Mouse (Mus musculus) stomach, embryonic 16.5 days (tissue): ENCODE results near the gene Abca17. TPM values are rescaled to one million over a fixed set of nuclear protein-coding genes. Genes with fewer than 3 reads are reported as not detected.

Source experiments
- ATAC-seq: fragments of 200-750 bp; cut with Nextera tagmentation; 2 replicates; pipeline ENCODE4 v1.8.0; 2017; ENCODE audit warnings: moderate number of reproducible peaks, moderate TSS enrichment; ENCODE audit not compliant: insufficient read depth, low FRiP score
- H3K27ac ChIP-seq: fragments of 300-500 bp; sonication (generic); 2 replicates; pipeline ENCODE4 v1.5.1; 2014; ENCODE audit warnings: low read length
- H3K27me3 ChIP-seq: fragments of 300-500 bp; sonication (generic); 2 replicates; pipeline ENCODE4 v1.6.1; 2014; ENCODE audit warnings: low read length, control low read depth, mixed read lengths; ENCODE audit not compliant: control insufficient read depth, insufficient read depth
- H3K36me3 ChIP-seq: fragments of 300-500 bp; sonication (generic); 2 replicates; pipeline ENCODE4 v1.6.1; 2014; ENCODE audit warnings: low read length; ENCODE audit not compliant: control insufficient read depth, insufficient read depth
- H3K4me1 ChIP-seq: fragments of 300-500 bp; sonication (generic); 2 replicates; pipeline ENCODE4 v1.6.1; 2014; ENCODE audit warnings: low read length, control low read depth, mixed read lengths; ENCODE audit not compliant: control insufficient read depth, insufficient read depth
- H3K4me2 ChIP-seq: fragments of 300-500 bp; sonication (generic); 2 replicates; pipeline ENCODE4 v1.6.1; 2014; ENCODE audit warnings: low read depth, low read length, mixed read lengths
- H3K4me3 ChIP-seq: fragments of 300-500 bp; sonication (generic); replicated peaks from 2 replicates; pipeline ENCODE4 v1.5.1; 2014; ENCODE audit warnings: mild to moderate bottlenecking, low read length
- H3K9ac ChIP-seq: fragments of 300-500 bp; sonication (generic); 2 replicates; pipeline ENCODE4 v1.6.1; 2014; ENCODE audit warnings: low read length
- H3K9me3 ChIP-seq: fragments of 300-500 bp; sonication (generic); replicated peaks from 2 replicates; pipeline ENCODE4 v1.6.1; 2016; ENCODE audit warnings: low read length, control low read depth; ENCODE audit not compliant: control insufficient read depth
- WGBS: fragments of 180-500 bp; shearing (Covaris S2); extraction: QIAGEN DNeasy Blood & Tissue Kit; methylation state at CpG from one replicate; pipeline ENCODE4 v1.1.7; 2014; 5-methylcytosine and 5-hydroxymethylcytosine counted together
- polyA plus RNA-seq: library from polyadenylated mRNA; unstranded; fragments of >200 nt; fragmentation: Nextera tagmentation; extraction: Ambion mirVana; gene quantifications from 2 replicates; pipeline ENCODE4 v1.2.1, GENCODE M21; 2015

The Abca17 gene
- polyA plus RNA-seq, 1 experiment from 2014 or later: not detected

DNA sequence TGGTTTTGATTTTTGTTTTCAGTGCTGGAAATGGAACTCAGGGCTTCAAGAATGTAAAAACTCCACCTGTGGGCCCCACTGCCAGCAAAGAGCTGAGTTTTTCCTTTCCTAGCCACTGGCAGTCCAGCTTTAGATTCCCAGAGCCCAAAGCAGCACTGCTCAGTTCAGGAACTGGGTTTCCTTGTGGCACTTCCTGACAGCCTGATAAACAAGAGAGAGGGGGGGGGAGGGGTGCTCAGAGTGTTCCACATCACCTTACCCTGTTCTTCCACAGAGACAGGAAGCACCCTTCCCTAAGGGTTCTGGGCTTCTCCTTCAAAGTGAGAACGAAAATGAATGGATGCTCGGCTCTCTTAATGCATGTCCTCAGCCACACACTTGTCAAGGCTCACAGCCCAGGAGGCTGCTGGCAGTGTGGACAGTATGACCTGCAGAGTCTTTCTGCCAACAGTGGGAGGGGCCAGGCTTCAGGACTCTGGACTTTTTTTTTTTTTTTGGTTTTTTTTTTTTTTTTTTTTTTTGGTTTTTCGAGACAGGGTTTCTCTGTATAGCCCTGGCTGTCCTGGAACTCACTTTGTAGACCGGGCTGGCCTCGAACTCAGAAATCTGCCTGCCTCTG, 24.3 kb upstream of the Abca17 start:
- no peak overlapping the region for H3K4me3 ChIP-seq
- no peaks in the 10 kb centered on the region for H3K4me1 ChIP-seq
- ATAC-seq: no peak
- H3K4me2 ChIP-seq: no peak overlapping the region
- no peak overlapping the region for H3K9ac ChIP-seq
- H3K27ac ChIP-seq: no peak overlapping the region
- H3K27me3 ChIP-seq: no peaks in the 10 kb centered on the region
- 74% methylated on average over 4 of the region's 5 CpGs for WGBS
- H3K9me3 ChIP-seq: no peaks in the 10 kb centered on the region
- H3K36me3 ChIP-seq: no peaks in the 10 kb centered on the region

DNA sequence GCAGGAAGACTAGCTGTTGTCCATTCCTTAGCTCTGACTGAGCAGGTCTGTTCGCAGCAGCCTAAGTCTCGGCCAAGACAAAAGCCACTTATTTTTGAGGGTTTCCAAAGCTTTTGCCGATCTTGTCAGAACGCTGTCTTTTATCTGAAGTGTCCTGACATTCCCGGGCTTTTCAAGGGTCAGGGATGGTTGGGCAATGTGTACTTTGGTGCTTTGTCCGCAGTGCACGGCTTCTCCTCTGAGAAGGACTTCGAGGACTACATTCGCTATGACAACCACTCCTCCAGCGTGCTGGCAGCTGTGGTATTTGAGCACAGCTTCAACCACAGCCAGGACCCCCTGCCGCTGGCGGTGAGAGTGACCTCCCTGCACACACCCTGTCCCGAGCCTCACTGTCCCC, 15.0 kb upstream of the Abca17 start:
- Histone ChIP-seq H3K36me3 (no peaks in the 10 kb centered on the region), H3K9me3 (no peaks in the 10 kb centered on the region), H3K9ac (no peak overlapping the region), H3K27me3 (no peaks in the 10 kb centered on the region), H3K27ac (no peak overlapping the region), H3K4me1 (no peaks in the 10 kb centered on the region), H3K4me2 (no peak overlapping the region), H3K4me3 (no peak overlapping the region)
- no peak for ATAC-seq
- WGBS: 56% methylated on average over 13 of the region's 13 CpGs

- Histone ChIP-seq H3K27ac (no peak overlapping the region), H3K27me3 (no peaks in the 10 kb centered on the region), H3K9me3 (no peaks in the 10 kb centered on the region), H3K36me3 (no peaks in the 10 kb centered on the region), H3K9ac (no peak overlapping the region), H3K4me1 (peaks cover 7% of the 10 kb centered on the region), H3K4me2 (no peak overlapping the region), H3K4me3 (no peak overlapping the region)
- ATAC-seq: no peak
- WGBS: 83% methylated on average over 9 of the region's 9 CpGs
These were observed 13.6 kb upstream of the Abca17 start for GRCm38 (mm10) chr17:24364461-24364860.

GRCm38 (mm10) chr17:24362527-24362926, 11.7 kb upstream of the Abca17 start:
- H3K4me1 ChIP-seq: peaks cover 10% of the 10 kb centered on the region
- H3K27me3 ChIP-seq: no peaks in the 10 kb centered on the region
- WGBS: 58% methylated on average over 9 of the region's 9 CpGs
- no peak overlapping the region for H3K27ac ChIP-seq
- no peak overlapping the region for H3K4me3 ChIP-seq
- H3K4me2 ChIP-seq: no peak overlapping the region
- no peak overlapping the region for H3K9ac ChIP-seq
- H3K36me3 ChIP-seq: no peaks in the 10 kb centered on the region
- ATAC-seq: peak; percentile 52; the same call in 1 of the 2 replicates
- H3K9me3 ChIP-seq: no peaks in the 10 kb centered on the region

GRCm38 (mm10) chr17:24361291-24361690, 10.4 kb upstream of the Abca17 start:
- Histone ChIP-seq H3K27ac (no peak overlapping the region), H3K27me3 (no peaks in the 10 kb centered on the region), H3K4me3 (no peak overlapping the region), H3K4me1 (peaks cover 10% of the 10 kb centered on the region), H3K9me3 (no peaks in the 10 kb centered on the region), H3K4me2 (no peak overlapping the region), H3K9ac (no peak overlapping the region), H3K36me3 (no peaks in the 10 kb centered on the region)
- ATAC-seq: no peak
- WGBS: 66% methylated on average over 5 of the region's 5 CpGs

DNA sequence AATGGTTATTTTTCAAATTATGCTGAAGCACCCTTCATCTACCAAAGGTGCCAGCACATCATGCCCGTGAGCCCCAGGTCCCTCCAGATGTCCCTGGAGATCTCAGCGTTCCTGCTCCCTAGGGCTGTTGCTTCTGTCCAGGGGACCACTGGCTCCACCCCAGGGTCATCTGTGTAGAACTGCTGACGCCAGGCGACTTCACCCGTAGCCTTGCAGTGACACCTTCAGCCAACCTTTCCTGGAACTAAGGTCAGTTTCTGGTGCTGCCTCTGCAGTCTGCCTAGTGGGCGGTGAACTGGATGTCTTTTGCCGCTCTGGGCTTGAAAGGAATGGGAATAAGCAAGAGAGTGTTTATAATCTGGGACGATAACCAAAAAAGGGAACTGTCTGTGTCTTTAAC, 10.0 kb upstream of the Abca17 start:
- no peak overlapping the region for H3K9ac ChIP-seq
- H3K9me3 ChIP-seq: no peaks in the 10 kb centered on the region
- no peaks in the 10 kb centered on the region for H3K27me3 ChIP-seq
- H3K36me3 ChIP-seq: no peaks in the 10 kb centered on the region
- peaks cover 10% of the 10 kb centered on the region for H3K4me1 ChIP-seq
- H3K4me2 ChIP-seq: no peak overlapping the region
- 69% methylated on average over 8 of the region's 8 CpGs for WGBS
- no peak overlapping the region for H3K4me3 ChIP-seq
- H3K27ac ChIP-seq: no peak overlapping the region
- ATAC-seq: no peak

DNA sequence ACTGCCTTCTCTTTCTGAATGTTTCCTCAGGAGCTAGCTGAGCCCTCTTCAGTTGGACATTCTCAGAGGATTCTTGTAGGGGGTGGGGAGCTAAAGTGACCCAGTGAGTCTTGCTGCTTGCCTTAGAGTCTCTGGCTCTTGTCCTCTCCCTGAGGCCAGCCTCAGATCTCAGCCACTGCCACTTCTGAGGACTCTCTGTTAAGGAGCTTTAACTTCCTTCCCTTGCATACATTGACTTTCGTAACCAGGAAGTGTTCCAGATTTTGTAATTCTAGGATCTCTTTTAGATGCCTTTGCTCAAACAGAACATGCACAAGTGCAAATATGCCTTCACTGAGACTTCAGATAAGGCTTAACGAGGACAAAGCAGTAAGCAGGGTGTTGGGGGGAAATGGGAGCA, 9.0 kb upstream of the Abca17 start:
- Histone ChIP-seq H3K27me3 (no peaks in the 10 kb centered on the region), H3K4me2 (no peak overlapping the region), H3K9ac (no peak overlapping the region), H3K4me3 (no peak overlapping the region), H3K27ac (peak overlapping the region; percentile 64), H3K4me1 (peaks cover 10% of the 10 kb centered on the region), H3K36me3 (no peaks in the 10 kb centered on the region), H3K9me3 (no peaks in the 10 kb centered on the region)
- peak; percentile 28; the same call in 1 of the 2 replicates for ATAC-seq
- WGBS: 47% methylated on average over 2 of the region's 2 CpGs

DNA sequence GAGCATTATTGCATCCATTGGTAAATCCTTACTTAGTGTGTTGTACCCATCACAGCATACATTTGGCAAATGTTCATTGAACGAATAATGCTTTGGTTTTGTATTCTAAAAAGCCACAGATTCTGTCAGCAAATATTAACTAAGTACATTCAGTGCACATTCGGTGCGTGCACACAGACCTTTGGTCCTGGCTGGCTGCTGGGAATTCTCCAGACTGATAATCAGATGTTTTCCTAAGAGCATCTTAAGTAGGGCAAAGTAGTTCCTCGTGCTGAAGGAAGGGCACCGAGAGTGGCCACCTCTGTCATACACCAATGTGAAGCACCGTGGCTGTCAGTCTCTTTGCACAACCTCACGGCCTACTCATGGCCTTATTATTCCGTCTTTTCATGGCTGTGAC, 8.1 kb upstream of the Abca17 start:
- Histone ChIP-seq H3K4me3 (no peak overlapping the region), H3K9me3 (no peaks in the 10 kb centered on the region), H3K27me3 (no peaks in the 10 kb centered on the region), H3K27ac (peak overlapping the region; percentile 64; the same call in 1 of the 2 replicates), H3K4me2 (no peak overlapping the region), H3K36me3 (no peaks in the 10 kb centered on the region), H3K9ac (peak overlapping the region; percentile 17; the same call in 1 of the 2 replicates), H3K4me1 (peaks cover 10% of the 10 kb centered on the region)
- no peak for ATAC-seq
- 79% methylated on average over 8 of the region's 8 CpGs for WGBS

DNA sequence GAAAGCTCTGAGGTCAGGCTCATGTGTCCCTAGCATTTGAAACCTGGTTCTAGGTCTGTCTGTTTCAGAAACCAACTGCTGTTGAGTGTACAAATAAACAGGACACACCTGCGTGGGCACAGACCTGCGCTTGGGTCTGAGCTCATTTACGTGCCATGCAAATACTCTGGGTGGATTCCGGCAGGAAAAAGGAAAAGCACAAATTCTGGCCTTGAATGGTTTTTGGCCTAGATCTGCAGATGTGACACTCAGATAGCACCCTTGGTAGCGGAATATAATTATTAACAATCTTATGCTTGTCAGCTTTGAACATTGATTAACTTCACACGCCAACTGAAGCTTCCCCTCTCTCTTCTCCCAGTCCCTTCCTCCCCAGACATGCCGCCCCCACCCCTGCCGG, 4.4 kb upstream of the Abca17 start:
- Histone ChIP-seq H3K4me3 (no peak overlapping the region), H3K27ac (no peak overlapping the region), H3K4me2 (no peak overlapping the region), H3K9me3 (no peaks in the 10 kb centered on the region), H3K4me1 (peaks cover 8% of the 10 kb centered on the region), H3K9ac (no peak overlapping the region), H3K27me3 (peaks cover 7% of the 10 kb centered on the region; the same call in 1 of the 2 replicates), H3K36me3 (no peaks in the 10 kb centered on the region)
- WGBS: 73% methylated on average over 8 of the region's 8 CpGs
- no peak for ATAC-seq
